Mouse (Mus musculus) kidney, adult 2 months (tissue): ENCODE measurements around the gene Rab11b. TPM values are rescaled to one million over a fixed set of nuclear protein-coding genes. Genes with fewer than 3 reads are reported as not detected.

Experiments used
- DNase-seq: peaks from one replicate; pipeline ENCODE4 v3.0.0; 2021
- H3K27ac ChIP-seq: fragments of 200-500 bp; 2 replicates; pipeline ENCODE4 v1.5.1; 2012; ENCODE audit warnings: low read depth, low read length, control low read depth, inconsistent platforms; ENCODE audit not compliant: insufficient read depth
- H3K27me3 ChIP-seq: fragments of 200-500 bp; replicated peaks from 2 replicates; pipeline ENCODE4 v1.6.1; 2012; ENCODE audit warnings: mild to moderate bottlenecking, moderate library complexity, low read length, inconsistent platforms; ENCODE audit not compliant: control insufficient read depth, insufficient read depth
- H3K36me3 ChIP-seq: fragments of 200-500 bp; 2 replicates; pipeline ENCODE4 v1.6.1; 2012; ENCODE audit warnings: mild to moderate bottlenecking, moderate library complexity, low read length, inconsistent platforms; ENCODE audit not compliant: control insufficient read depth, insufficient read depth
- H3K4me1 ChIP-seq: fragments of 200-500 bp; 2 replicates; pipeline ENCODE4 v1.6.1; 2011; ENCODE audit warnings: low read length; ENCODE audit not compliant: control insufficient read depth, insufficient read depth
- H3K4me3 ChIP-seq: fragments of 200-500 bp; 2 replicates; pipeline ENCODE4 v1.5.1; 2011; ENCODE audit warnings: mild to moderate bottlenecking, low read depth, low read length, control low read depth; ENCODE audit not compliant: insufficient read depth
- CTCF ChIP-seq: fragments of 200-500 bp; conservative IDR thresholded peaks from 2 replicates; pipeline ENCODE4 v1.5.1; 2011; ENCODE audit warnings: low read depth, mild to moderate bottlenecking, control low read depth, low read length, moderate library complexity, mixed read lengths; ENCODE audit not compliant: insufficient read depth, insufficient read length
- POLR2A ChIP-seq: fragments of 200-500 bp; IDR thresholded peaks from one replicate; pipeline ENCODE4 v1.6.1; 2011; ENCODE audit warnings: low read depth, low read length, control low read depth
- WGBS: fragments of 180-500 bp; shearing (Covaris S2); methylation state at CpG from one replicate; pipeline ENCODE4 v1.1.7; 2018; 5-methylcytosine and 5-hydroxymethylcytosine counted together
- polyA plus RNA-seq: library from polyadenylated mRNA; depleted of rRNA; stranded (reverse); fragments of >200 nt; gene quantifications from 2 replicates; pipeline ENCODE4 v1.2.3, GENCODE M21; 2012

Rab11b gene
- polyA plus RNA-seq, 1 experiment, result 291 TPM

DNA sequence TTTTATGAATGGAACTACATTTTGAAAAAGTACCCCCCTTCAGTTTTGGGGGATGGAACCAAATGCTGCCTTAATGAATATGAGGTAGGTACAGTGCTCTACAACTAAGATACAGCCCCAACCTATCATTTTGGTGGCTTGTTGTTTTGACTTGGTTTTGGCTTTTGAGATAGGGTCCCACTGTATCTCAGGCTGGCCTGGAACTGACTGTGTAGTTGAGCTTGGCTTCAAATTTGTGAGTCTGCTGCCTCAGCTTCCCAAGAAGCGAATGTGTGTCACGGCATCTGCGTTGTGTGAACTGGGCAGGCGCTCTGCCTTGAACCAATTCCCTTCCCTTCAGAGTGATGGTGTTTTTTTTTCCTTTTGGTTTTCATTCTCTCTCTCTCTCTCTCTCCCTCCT lies 11.3 kb upstream of the Rab11b start:
- no peak overlapping the region for H3K27ac ChIP-seq
- H3K4me3 ChIP-seq, result no peak overlapping the region
- TF ChIP-seq CTCF, result no peak
- TF ChIP-seq POLR2A, result no peak
- peaks cover 21% of the 10 kb centered on the region; the same call in 1 of the 2 replicates for H3K4me1 ChIP-seq
- WGBS, result 96% methylated on average over 4 of the region's 4 CpGs
- no peaks in the 10 kb centered on the region for H3K27me3 ChIP-seq
- H3K36me3 ChIP-seq, result no peaks in the 10 kb centered on the region; the same call in 1 of the 2 replicates
- DNase-seq, result no peak

DNA sequence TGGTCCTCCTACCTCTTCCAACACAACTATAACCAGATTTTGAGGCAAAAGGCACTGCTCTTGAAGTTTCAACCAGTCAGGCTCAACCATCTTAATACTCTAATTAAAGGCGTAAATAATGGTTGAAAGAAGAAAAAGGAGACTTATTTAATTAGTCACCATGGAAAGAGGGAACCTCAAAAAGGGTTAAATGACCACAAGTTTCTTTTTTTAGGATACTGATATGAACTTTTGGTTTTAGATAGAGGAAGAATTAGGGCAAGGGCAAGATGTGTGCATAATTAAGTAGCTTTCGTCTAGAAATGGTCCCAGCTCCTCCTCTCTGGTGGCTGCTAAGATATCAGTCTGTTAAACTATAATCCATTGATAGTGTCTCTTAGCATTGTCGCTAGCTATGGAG lies 6.1 kb upstream of the Rab11b start:
- WGBS, result 51% methylated on average over 3 of the region's 3 CpGs
- Histone ChIP-seq H3K27me3 (no peaks in the 10 kb centered on the region), H3K4me3 (no peak overlapping the region), H3K36me3 (no peaks in the 10 kb centered on the region), H3K27ac (no peak overlapping the region), H3K4me1 (no peaks in the 10 kb centered on the region)
- DNase-seq, result no peak
- TF ChIP-seq POLR2A (no peak), CTCF (no peak)

DNA sequence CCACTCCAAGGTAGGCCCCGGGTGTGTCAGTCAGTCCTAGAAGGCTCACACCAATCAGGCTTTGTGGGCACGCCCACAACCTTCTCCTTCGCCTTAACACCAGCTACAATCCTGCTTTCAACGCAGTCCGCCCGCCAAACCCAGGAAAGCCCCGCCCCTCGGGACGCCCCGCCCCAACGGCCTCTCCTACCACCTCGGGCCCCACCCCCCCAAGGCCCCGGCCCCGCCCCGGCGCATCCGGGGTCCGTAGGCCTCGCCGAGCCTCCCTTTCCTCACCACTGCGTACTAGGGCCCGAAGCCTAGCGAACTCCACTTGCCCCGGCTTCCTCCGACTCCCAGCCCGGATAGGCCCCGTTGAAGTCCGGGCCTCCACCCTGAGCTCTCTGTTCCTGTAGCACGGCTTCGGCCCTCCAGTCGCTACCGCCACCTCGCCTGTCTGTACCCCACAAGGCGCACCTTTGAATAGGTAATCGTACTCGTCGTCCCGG lies 519 bp downstream of the Rab11b start:
- Histone ChIP-seq H3K36me3 (no peaks in the 10 kb centered on the region), H3K27ac (peak overlapping the region; percentile 98), H3K27me3 (no peaks in the 10 kb centered on the region), H3K4me3 (peak overlapping the region; percentile 76), H3K4me1 (peaks cover 39% of the 10 kb centered on the region)
- DNase-seq, result peak; percentile 97
- TF ChIP-seq CTCF (no peak), POLR2A (peak; percentile 30)
- WGBS, result under 1% methylated on average over 38 of the region's 38 CpGs

DNA sequence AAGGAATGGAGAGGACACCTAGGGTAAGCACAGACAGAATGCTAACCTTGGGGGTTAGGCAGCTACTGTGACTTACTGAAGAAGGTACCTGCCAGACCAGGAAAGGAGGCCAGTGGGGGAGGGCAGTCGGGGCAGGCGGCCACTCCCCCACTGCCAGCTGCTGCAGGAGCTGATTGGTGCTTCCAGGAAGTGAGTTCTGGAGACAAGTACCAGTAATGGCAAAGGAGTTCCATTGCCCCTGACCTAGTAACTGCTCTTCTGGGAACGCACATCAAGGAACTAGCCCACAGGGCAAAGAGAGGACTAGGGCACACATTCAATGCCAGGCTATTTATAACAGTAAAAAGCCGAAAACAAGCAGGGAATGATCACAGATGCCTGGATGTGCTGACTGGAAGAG lies 3.1 kb downstream of the Rab11b start:
- Histone ChIP-seq H3K4me3 (no peak overlapping the region), H3K27me3 (no peaks in the 10 kb centered on the region), H3K4me1 (peaks cover 46% of the 10 kb centered on the region), H3K27ac (peak overlapping the region; percentile 29), H3K36me3 (no peaks in the 10 kb centered on the region)
- WGBS, result 19% methylated on average over 4 of the region's 4 CpGs
- DNase-seq, result peak; percentile 80
- TF ChIP-seq CTCF (no peak), POLR2A (no peak)

DNA sequence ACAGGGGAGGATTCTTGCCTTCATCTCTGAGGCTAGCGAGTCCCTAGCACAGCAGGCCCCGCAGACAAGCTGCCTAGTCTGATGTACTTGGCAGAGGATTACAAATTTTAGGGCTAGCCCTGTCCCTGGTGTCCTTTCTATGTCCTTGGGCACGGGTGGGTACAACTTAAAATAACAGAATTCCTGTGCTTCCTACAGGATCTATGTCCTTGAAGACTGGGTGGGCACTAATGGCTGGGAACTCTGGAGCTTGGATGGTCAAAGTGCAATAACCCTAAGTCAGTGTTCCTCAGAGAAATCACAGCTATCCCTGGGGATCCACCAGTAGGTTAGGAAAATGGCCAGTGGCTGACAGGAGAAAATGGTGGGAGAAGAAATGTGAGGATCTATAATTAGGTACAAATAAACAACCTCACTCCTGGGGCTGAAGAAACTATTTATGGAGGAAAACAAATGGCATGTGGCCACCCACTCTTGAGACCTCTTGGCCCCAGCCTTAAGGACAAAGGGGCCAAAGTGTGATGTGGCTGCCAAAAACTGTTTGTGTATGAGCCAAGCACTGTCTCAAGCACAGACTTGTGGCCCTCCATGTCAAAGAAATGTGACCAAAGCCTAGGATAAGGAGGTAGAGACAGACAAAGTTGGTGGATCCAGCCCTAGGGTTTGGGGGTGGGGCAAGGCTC lies 4.1 kb downstream of the Rab11b start:
- no peak overlapping the region for H3K4me3 ChIP-seq
- H3K27me3 ChIP-seq, result no peaks in the 10 kb centered on the region
- no peaks in the 10 kb centered on the region for H3K36me3 ChIP-seq
- H3K27ac ChIP-seq, result peak overlapping the region; percentile 29
- DNase-seq, result peak; percentile 67
- H3K4me1 ChIP-seq, result peaks cover 46% of the 10 kb centered on the region
- WGBS, result 57% methylated on average over 3 of the region's 3 CpGs
- TF ChIP-seq CTCF (no peak), POLR2A (no peak)

DNA sequence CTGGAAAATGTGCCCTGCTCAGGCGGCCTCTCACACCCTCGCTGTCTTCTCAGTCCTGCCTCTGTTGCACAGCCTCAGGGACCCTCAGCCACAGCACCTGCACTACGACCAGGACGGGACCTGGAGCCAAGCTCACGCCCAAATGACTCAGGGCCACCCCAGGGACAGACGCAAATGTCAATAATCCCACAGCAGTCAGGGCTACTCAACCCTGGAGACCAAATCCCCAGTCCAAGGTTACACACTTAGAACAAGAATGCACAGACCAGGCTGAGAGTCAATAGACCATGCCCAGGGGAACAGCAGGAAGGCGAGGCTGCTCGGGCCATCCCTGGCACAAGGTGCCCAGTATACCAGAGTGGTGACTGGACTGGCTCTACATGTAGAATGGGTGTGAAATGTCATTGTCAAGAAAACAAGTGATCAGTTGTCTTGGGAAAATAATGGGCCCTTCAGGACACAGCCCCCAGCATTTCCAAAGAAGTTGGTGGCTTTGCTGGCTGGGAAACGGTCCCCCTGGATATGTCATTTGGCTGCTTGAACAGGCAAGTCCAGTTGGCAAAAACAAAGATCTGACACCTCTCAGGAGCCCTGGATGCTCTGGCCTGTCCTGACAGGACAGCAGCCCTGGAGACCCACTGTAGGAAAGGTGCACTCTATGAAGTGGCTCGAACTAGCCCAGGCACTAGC lies 4.8 kb downstream of the Rab11b start:
- Histone ChIP-seq H3K36me3 (no peaks in the 10 kb centered on the region), H3K4me3 (no peak overlapping the region), H3K27me3 (no peaks in the 10 kb centered on the region), H3K4me1 (peaks cover 49% of the 10 kb centered on the region), H3K27ac (peak overlapping the region; percentile 29)
- no peak for TF ChIP-seq CTCF
- no peak for TF ChIP-seq POLR2A
- WGBS, result 42% methylated on average over 10 of the region's 10 CpGs
- DNase-seq, result peak; percentile 70

DNA sequence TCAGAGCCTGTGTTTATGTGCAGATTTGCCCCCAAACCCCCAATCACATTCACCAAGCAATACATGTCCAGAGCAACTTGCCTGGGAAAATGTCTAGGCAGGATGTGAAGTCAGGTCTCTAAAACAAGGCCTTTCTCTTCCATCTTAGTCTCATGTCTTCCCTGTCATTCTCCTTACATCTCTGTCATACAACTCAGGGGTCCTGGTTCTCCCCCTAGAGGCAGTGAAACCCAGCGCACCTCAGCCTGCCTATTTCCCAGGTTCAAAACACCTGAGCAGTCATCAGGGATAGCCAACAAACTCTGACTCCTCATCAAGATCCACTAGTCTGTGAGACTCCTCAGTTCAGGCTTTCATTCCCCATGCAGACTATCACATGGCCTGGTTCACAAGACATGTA lies 5.7 kb downstream of the Rab11b start:
- 88% methylated on average over 1 of the region's 1 CpGs for WGBS
- Histone ChIP-seq H3K4me1 (peaks cover 49% of the 10 kb centered on the region), H3K36me3 (no peaks in the 10 kb centered on the region; the same call in 1 of the 2 replicates), H3K27ac (no peak overlapping the region), H3K4me3 (no peak overlapping the region), H3K27me3 (no peaks in the 10 kb centered on the region)
- DNase-seq, result no peak
- TF ChIP-seq CTCF (no peak), POLR2A (no peak)
